Mouse (Mus musculus) mature B cell (primary cell): ENCODE data around the gene Mup15.
"Not testable (repeated sequence)": the region's sequence is repeated elsewhere in the genome, so short reads cannot be mapped to it uniquely, and the experiment has no call there.

Experiments
- in situ Hi-C: fragments of 300-500 bp; cut with MboI; formaldehyde crosslinking; loops from 2 replicates; pipeline ENCODE4 v1.14.3; 2019

The Mup15 gene

DNA sequence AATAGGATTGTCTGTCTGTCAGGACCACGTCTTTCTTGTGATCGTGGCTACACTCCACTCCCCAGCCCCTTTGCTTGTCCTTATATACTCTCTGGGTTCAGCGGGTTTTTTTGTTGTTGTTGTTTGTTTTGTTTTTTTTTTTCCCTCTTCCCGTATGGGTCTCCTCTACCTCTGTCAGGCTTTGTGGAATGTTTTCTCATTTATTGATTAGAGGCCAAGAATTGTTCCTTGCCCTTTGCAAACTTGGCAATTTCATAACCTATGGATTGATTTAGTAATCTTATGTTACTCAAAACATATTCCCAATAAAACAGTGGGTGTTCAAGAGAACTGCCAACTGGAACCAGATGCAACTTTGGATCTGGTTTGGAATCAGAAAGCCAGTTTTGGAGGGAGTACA is at the start of gene Mup15:
Gene Mup15, minus strand, starts transcription at position 101 of the 400 bp plus-strand sequence.
- in situ Hi-C loops, result not testable (repeated sequence)
